Mouse (Mus musculus): Measurements from ENCODE around the gene Krt17.

DNA sequence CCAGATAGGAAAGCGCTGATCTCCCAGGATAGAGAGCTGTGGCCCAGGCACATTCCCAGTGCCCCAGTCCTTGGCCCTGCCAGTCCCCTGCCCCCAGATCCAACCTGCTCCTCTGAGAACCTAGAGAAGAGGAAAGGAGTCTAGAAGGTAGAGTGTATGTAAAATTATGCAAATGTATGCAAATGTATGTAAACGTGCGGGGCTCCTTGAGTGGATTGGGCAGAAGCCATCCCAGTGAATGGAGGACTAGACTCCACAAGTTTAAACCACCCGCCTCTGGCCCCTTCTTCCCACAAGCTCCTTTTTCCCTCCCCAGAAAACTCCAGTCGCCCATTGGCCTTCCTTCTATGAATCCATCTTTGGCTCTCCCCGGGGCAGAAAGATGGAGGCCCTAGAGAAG is 32.1 kb upstream of the Krt17 start:
- TF ChIP-seq POLR2A (IDR thresholded peaks at IDR 0.05; ENCODE audit: extremely low read depth, insufficient read depth, low read length) = no peak
- no peak for TF ChIP-seq CTCF (IDR thresholded peaks at IDR 0.05; ENCODE audit: low read depth, low read length)

All from liver, adult 2 months (tissue).